Mouse (Mus musculus): ENCODE data around the gene Eng. TPM values are rescaled to one million over a fixed set of nuclear protein-coding genes. Genes with fewer than 3 reads are reported as not detected.

The Eng gene
- total and polyA plus RNA-seq, 3 experiments: 0.08 to 0.47 (median 0.13) TPM

DNA sequence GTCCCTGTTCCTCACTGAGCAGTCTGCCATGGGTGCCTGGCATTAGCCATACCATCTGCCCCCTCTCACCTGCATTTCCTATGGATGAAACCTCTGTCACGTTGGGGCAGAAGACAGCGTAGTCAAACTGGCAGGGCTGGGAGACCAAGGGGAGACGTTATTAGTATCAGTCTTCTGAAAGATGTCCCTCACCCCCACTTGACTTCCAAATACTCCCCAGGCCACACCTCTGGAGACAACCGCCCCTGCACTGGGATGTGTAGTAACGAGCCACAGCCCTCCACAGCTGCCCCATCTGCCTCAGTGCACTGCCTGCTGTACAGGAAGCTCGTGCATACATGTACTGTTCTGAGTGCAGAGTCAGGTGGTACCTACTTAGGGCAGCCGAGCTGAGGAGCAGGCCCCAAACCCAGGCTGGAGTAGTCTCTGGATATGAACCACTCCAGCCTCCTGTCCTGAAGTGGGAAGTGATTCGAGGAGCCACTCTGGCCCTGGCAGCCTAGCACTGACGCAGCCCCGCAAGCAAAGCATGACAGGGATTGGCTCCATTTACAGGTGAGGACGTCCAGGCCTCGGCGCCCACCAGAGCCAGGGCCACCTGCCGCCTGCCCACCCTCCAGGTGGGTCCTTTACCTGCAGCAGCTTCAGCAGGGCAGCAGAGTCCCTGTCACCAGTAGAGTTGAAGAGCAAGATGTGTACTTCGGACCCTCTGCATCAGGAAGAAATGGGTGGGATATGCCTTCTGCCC lies 38.5 kb downstream of the Eng start:
- no peak overlapping the region for H3K9ac ChIP-seq (ENCODE audit: insufficient read depth, low read depth)
- H3K27me3 ChIP-seq (replicated peaks): no peaks in the 10 kb centered on the region
- H3K9me3 ChIP-seq (replicated peaks; ENCODE audit: low read length): no peaks in the 10 kb centered on the region
- H3K27ac ChIP-seq (ENCODE audit: insufficient read depth, low read depth): no peak overlapping the region
- TF ChIP-seq USF1 (IDR thresholded peaks at IDR 0.05; ENCODE audit: low read depth, low read length) (no peak), ELF1 (IDR thresholded peaks at IDR 0.05; ENCODE audit: low read depth, low read length) (no peak), JUN (IDR thresholded peaks at IDR 0.05; ENCODE audit: insufficient read depth, low read depth, low read length) (no peak), MAZ (IDR thresholded peaks at IDR 0.05; ENCODE audit: low read depth, low read length) (no peak), NRF1 (IDR thresholded peaks at IDR 0.05; ENCODE audit: low read depth, low read length) (no peak)
- H3K4me2 ChIP-seq (ENCODE audit: insufficient read depth, low read depth, poor library complexity, severe bottlenecking): no peak overlapping the region
- dilution Hi-C loops (cut with MboI; ENCODE audit: extremely low pct_ligation_motif_present, extremely low pct_unique_long_range_greater_than_20kb, low sequenced_read_pairs): no loop called here
- in situ Hi-C loops (cut with MboI; ENCODE audit: low pct_ligation_motif_present, low pct_unique_long_range_greater_than_20kb, low sequenced_read_pairs): loop anchor here (5.0 kb wide), 1 partner anchor 98 kb away; the partner anchor contains the start of gene St6galnac4
- H3K4me3 ChIP-seq (replicated peaks in 1 of 3; ENCODE audit: low read depth in 2 of 3, low read length in 2 of 3, poor library complexity in 1 of 3): no peak overlapping the region
- no peaks in the 10 kb centered on the region for H3K79me2 ChIP-seq (replicated peaks; ENCODE audit: control insufficient read depth, extremely low read depth, insufficient read depth, poor library complexity, severe bottlenecking)
- H3K4me1 ChIP-seq (ENCODE audit: control insufficient read depth in 1 of 2, insufficient read depth in 2 of 2): peaks cover 3 to 12% of the 10 kb centered on the region in 2 experiments; a peak in 2 of 4 replicates
- DNase-seq (ENCODE audit: extremely low read depth): no peak
- peaks cover 56 to 88% of the 10 kb centered on the region in 2 experiments for H3K36me3 ChIP-seq (replicated peaks in 1 of 2; ENCODE audit: control insufficient read depth in 1 of 2, insufficient read depth in 1 of 2, low read length in 1 of 2)

DNA sequence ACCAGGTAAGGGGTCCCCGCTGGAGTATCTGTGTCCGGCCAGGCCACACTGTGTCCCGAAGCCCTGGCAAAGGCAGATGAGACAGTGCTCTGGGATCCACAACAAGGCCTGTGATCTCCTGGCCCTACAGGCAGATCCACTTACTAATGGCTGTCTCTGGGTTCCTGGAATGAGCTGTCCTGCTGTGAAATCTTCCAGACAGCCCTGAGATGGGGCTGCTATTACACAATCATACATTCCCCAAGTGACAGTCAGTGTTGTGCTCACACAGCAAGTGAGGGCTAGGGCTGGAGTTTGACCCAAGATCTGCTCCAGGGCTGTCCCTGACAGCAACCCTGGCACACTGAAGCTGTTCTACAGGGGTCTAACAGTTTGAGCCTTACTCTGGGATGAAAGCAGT lies 39.4 kb downstream of the Eng start:
- Histone ChIP-seq H3K27me3 (replicated peaks) (no peaks in the 10 kb centered on the region), H3K4me1 (ENCODE audit: control insufficient read depth in 1 of 2, insufficient read depth in 2 of 2) (peaks cover 3 to 13% of the 10 kb centered on the region in 2 experiments; a peak in 2 of 4 replicates), H3K4me2 (ENCODE audit: insufficient read depth, low read depth, poor library complexity, severe bottlenecking) (no peak overlapping the region), H3K27ac (ENCODE audit: insufficient read depth, low read depth) (no peak overlapping the region), H3K79me2 (replicated peaks; ENCODE audit: control insufficient read depth, extremely low read depth, insufficient read depth, poor library complexity, severe bottlenecking) (no peaks in the 10 kb centered on the region), H3K4me3 (replicated peaks in 1 of 3; ENCODE audit: low read depth in 2 of 3, low read length in 2 of 3, poor library complexity in 1 of 3) (no peak overlapping the region), H3K9me3 (replicated peaks; ENCODE audit: low read length) (no peaks in the 10 kb centered on the region), H3K36me3 (replicated peaks in 1 of 2; ENCODE audit: control insufficient read depth in 1 of 2, insufficient read depth in 1 of 2, low read length in 1 of 2) (peaks cover 56 to 90% of the 10 kb centered on the region in 2 experiments), H3K9ac (ENCODE audit: insufficient read depth, low read depth) (no peak overlapping the region)
- in situ Hi-C loops (cut with MboI; ENCODE audit: low pct_ligation_motif_present, low pct_unique_long_range_greater_than_20kb, low sequenced_read_pairs) (no loop called here), dilution Hi-C loops (cut with MboI; ENCODE audit: extremely low pct_ligation_motif_present, extremely low pct_unique_long_range_greater_than_20kb, low sequenced_read_pairs) (no loop called here)
- TF ChIP-seq USF1 (IDR thresholded peaks at IDR 0.05; ENCODE audit: low read depth, low read length) (no peak), ZC3H11A (IDR thresholded peaks at IDR 0.05; ENCODE audit: low read depth, low read length) (no peak), ZKSCAN1 (IDR thresholded peaks at IDR 0.05; ENCODE audit: borderline replicate concordance, low read depth, low read length) (no peak), HCFC1 (IDR thresholded peaks at IDR 0.05; ENCODE audit: low read depth, low read length) (no peak), CHD1 (IDR thresholded peaks at IDR 0.05; ENCODE audit: low read depth, low read length) (no peak), KAT2A (IDR thresholded peaks at IDR 0.05; ENCODE audit: insufficient replicate concordance, low read length) (no peak), SMC3 (IDR thresholded peaks at IDR 0.05; ENCODE audit: low read depth, low read length) (no peak), POLR2AphosphoS2 (IDR thresholded peaks at IDR 0.05; ENCODE audit: low read depth, low read length) (no peak), CHD2 (IDR thresholded peaks at IDR 0.05; ENCODE audit: low read length) (no peak), TCF12 (IDR thresholded peaks at IDR 0.05; ENCODE audit: low read depth, low read length) (no peak), ZMIZ1 (IDR thresholded peaks at IDR 0.05; ENCODE audit: low read depth, low read length) (no peak), RAD21 (IDR thresholded peaks at IDR 0.05; ENCODE audit: low read depth, low read length) (no peak), RCOR1 (conservative IDR thresholded peaks at IDR 0.05; ENCODE audit: low read depth, low read length) (no peak), PAX5 (IDR thresholded peaks at IDR 0.05; ENCODE audit: low read length) (no peak), BHLHE40 (IDR thresholded peaks at IDR 0.05; ENCODE audit: low read depth, low read length) (no peak)
- no peak for DNase-seq (ENCODE audit: extremely low read depth)
